Mouse (Mus musculus): ENCODE results near the gene Ybx2.

The Ybx2 gene

GRCm38 (mm10) chr11:69935137-69935879 is at the start of gene Ybx2:
TSS of gene Ybx2 (plus strand) at chr11:69935796.
- DNase-seq (ENCODE audit: low spot score in 2 of 2): peak; percentile 75 to 90

GRCm38 (mm10) chr11:69886907-69887635 is 48.5 kb upstream of the Ybx2 start:
- DNase-seq (ENCODE audit: low spot score in 2 of 2): no peak

DNA sequence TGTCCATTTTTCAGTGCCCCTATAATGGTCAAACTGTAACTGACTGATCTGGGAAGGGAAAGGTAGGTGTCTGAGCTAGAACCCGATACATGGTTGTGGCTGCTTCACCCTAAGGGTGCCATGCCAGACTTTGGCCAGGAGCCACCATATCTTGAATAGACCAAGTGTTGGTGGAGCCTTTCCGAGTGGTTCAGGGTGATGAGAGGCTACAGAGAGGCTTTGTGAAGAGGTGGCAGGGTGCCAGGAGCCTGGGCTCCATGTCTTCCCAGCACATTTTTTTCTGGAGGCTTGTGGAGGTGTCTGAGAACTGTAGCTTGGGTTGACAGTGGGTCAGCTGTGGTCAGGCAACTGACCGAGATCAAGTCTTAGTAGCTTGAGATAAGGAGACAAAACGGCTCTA is 44.1 kb upstream of the Ybx2 start:
- no peak for DNase-seq (ENCODE audit: low spot score in 2 of 2)

- DNase-seq (ENCODE audit: low spot score in 2 of 2): no peak
These were observed 40.9 kb upstream of the Ybx2 start for GRCm38 (mm10) chr11:69894671-69895070.

DNA sequence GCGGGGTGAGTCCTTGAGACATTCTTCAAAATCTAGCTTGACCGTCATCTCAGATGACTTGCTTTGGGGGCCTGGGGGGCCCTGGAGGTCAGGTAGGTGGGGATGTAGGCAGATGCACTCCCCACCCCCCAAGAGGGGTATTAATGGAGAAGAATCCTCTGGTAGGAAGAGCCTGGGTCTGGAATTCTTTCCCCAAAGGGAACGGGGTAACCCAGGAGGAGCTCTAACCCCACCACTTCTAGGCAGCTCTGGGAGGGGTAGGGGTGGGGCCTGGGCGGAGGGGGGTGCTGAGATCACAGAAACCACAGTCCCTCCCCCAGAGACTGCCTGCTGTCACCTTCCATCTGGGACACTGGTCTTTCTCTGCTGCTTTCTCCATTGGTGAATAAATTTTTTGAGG is 40.3 kb upstream of the Ybx2 start, which contains the start of gene Acap1:
Acap1 (minus strand) TSS at position 249 of the 400 bp plus-strand sequence.
- DNase-seq (ENCODE audit: low spot score in 2 of 2): no peak

DNA sequence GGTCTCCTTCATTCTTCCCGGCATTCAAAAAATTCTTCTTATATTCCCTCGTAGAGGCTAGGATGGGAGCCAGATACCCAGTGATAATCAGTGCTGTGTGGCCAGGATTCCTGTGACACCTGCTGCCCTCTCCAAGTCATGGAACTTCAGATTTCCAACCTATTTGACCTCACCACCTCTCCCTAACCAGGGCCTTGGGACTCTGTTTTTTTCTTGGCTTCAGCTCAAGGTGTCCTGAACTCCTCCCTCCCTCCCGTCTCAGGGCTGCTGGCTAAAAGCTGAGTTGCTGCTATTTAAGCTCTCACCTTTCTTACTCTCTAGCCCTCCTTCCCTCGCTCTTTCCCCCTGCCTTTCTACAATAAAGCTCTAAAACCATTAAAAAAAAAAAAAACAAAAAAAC is 35.7 kb upstream of the Ybx2 start:
- no peak for DNase-seq (ENCODE audit: low spot score in 2 of 2)

DNA sequence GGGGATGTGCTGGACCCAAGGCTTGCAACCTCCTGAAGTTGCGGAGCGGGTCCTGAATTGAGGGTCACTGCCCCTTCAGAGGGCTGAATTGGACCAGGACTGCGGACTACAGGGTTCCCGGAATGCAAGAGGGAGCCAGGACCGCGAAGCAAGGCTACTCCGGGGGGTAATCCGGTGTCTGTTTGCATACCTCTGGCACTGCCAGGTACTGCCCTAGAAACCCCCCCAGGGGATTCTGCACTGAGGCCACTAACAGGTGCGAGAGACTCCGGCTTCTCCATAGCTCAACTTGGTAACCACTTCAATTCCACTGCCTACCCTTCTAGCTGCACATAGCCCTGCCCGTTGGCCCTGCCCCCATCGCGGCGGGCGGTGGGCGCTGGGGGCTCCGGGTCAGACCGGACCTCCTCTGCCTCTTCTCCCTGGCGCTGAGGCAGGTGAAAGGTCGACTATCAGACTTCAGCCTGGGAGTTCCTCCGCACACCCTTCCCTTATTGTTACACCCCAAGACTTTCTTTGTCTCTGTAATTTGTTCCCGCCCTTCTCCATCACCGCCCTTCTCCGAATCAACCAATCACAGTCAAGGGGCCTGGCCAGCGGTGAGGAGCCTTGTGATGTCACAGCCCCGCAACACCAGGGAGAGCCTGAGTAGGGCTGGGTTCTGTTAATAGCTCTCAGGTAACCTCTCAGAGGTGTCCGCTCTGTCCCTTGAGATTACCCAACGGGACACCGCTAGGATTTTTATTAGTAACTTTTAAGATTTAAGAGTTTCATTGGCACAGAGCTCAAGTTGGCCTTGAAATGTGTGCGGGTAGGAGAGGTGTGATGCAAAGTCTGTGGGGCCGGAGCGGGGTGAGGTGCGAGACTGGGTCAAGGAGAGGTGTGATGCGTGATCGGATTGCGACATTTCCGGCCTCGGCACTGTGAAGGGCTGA is 34.9 kb upstream of the Ybx2 start, which contains the start of the genes 2810408A11Rik and Neurl4:
2810408A11Rik (minus strand) TSS at position 517 of the 935 bp plus-strand sequence.
Neurl4 (plus strand) TSS at position 602 of the 935 bp plus-strand sequence.
- peak; percentile 47 to 78 for DNase-seq (ENCODE audit: low spot score in 2 of 2)

DNA sequence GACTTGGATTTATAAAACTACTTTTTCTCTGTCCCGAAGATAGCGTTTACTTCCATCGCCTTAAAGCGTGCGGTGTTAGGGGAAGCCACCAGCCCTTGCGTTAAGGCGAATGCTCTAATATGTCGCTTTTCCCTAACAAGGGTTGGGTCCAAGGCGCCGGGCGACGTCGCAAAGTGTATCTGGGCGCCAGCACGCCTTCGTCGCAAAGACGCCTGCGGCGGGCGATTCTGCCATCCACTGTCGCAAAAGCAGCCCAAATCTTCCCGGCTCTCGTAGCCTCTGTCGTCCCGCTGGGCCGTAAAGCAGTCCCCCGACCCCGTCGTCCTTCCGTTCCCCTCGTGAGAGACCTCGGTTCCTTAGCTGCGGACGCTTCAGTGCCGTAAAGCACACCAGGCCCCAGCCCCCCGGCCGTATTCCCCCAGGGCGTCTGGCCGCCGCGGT is 34.2 kb upstream of the Ybx2 start:
- DNase-seq (ENCODE audit: low spot score in 2 of 2): peak; percentile 81 to 93

- DNase-seq (ENCODE audit: low spot score in 2 of 2): no peak
These were observed 33.6 kb upstream of the Ybx2 start for GRCm38 (mm10) chr11:69901993-69902392.

DNA sequence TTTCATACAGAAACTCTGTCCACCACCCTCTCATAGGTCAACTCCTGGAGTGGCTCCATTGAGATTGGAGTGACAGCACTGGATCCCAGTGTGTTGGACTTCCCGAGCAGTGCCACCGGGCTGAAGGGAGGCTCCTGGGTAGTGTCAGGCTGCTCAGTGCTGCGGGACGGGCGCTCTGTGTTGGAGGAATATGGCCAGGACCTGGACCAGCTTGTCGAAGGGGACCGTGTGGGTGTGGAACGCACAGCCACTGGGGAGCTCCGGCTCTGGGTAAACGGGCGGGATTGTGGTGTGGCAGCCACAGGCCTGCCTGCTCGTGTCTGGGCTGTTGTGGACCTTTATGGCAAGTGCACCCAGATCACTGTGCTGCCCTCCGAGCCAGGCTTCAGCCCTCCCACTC is 32.6 kb upstream of the Ybx2 start:
- DNase-seq (ENCODE audit: low spot score in 2 of 2): no peak

DNA sequence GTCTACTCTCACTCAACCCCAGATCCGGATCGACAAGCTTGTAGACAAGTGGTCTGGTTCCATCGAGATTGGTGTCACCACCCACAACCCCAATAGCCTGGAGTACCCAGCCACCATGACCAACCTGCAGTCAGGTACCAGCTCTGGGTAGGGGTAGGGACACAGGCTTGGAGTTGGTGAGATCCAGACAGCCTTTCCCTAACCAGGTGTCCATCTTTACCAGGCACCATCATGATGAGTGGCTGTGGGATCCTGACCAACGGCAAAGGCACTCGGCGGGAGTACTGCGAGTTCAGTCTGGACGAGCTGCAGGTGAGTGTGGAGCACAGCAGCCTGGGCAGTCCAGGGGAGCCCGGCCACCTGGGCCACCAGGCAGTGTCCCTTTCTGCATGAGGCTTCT is 31.3 kb upstream of the Ybx2 start:
- DNase-seq (ENCODE audit: low spot score in 2 of 2): no peak

DNA sequence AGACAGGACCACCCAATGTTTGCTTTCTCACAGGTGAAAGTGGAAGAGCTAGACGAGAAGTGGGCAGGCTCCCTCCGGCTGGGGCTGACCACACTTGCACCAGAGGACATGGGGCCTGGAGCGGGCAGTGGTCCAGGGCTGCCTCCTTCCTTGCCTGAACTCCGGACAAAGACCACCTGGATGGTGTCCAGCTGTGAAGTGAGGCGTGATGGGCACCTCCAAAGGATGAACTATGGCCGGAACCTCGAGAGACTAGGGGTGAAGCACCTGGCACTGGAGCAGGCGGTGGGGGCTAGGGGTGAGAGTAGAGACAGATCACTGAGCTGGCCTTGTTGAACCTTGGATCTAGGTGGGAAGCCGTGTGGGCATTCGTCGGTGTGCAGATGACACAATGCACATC is 27.0 kb upstream of the Ybx2 start:
- no peak for DNase-seq (ENCODE audit: low spot score in 2 of 2)

- no peak for DNase-seq (ENCODE audit: low spot score in 2 of 2)
These were observed 26.4 kb upstream of the Ybx2 start for GRCm38 (mm10) chr11:69909174-69909573.

DNA sequence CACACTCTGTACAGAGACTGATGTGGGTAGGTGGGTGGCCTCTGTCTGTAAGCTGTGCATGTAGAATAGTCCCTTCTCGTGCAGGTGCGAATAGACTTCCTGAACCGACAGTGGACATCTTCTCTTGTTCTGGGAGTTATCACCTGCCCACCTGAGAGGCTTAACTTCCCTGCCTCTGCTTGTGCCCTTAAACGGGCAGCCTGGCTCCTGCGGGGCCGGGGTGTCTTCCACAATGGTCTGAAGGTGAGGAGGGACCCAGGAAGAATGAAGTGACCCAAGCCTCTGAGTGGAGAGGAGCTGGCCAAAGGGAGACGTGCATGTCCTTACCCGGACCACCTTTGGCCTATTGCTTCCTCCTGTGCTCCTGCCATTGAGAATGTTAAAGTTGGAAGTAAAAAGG is 25.4 kb upstream of the Ybx2 start:
- DNase-seq (ENCODE audit: low spot score in 2 of 2): no peak

GRCm38 (mm10) chr11:69910781-69911560 is 24.6 kb upstream of the Ybx2 start:
- no peak for DNase-seq (ENCODE audit: low spot score in 2 of 2)

GRCm38 (mm10) chr11:69911701-69912100 is 23.9 kb upstream of the Ybx2 start:
- no peak for DNase-seq (ENCODE audit: low spot score in 2 of 2)

DNA sequence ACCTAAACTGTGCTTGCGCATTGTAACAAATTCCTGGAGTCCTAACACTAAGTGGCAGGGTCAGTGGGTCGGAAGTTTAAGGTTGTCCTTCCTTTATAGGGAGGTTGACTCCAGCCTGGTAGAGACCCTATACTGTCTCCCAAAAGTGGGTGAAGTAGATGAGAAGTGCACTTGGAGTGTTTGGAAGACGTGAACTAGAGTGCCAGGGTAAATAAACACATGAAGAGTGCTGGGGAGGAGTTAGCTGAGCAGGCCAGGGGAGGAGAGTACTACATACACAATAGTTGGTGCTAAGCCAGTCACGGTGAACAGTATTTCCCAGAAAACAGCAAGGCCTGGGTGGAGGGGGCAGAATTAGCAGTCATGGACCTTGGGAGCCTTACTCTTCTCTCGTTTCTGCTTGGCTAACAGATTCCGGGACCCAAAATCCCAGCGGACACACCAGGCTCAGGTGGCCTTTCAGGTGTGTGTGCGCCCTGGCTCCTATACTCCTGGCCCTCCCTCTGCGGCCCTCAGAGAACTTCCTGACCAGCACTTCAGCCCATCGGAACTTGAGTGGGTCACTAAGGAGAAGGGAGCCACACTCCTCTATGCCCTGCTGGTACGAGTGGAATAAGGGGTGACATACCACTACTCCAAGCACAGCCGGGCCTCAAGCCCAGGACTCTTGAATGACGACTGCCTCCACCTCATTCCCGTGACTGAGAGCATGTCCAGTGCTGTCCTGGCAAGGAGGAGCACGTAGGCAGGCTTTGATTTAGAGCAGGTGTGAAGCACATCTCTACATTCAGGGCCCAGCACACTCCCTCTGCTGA is 22.7 kb upstream of the Ybx2 start:
- DNase-seq (ENCODE audit: low spot score in 2 of 2): no peak

DNA sequence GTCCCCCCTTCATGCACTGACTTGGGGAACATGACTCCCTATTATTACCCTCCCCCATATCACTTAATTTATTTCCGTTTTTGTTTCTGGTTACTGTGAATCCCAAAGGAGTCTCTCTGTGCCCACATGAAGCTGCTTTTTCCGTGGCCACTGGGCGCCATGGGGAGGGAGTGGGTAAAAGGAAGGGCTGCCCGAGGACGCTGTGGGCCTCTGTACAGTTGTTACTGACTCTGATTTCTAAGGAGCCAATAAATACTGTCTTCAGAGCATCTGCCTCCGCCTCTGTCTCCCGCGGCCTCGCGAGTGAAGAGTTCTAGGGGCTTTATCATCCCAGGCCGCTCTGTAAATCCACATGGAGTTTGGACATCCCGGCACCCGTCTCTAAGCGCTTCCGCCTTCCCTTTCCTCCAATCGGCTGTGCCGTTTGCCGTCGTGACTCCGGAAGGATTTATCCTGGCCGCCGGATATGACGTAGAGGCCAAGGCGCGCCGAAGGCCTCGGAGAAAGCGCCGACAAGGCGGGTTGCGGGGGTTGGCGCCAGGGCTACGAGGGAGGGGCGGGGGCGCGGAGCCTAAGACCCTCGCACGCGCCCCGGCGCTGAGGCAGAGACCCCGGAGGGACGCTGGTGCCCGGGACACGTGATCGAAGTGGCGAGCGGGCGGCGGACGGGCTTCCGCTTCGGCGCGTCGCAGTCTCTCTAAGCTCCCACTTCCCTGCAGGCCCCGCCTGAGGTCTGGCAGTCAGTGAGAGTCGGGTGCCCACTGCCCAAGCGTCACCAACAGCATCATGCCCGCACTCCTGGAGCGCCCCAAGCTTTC is 21.8 kb upstream of the Ybx2 start, which contains the start of gene Gps2:
Gps2 (plus strand) TSS at position 335 of the 818 bp plus-strand sequence.
- peak; percentile 80 to 92 for DNase-seq (ENCODE audit: low spot score in 2 of 2)

- DNase-seq (ENCODE audit: low spot score in 2 of 2): no peak
These were observed 21.2 kb upstream of the Ybx2 start for GRCm38 (mm10) chr11:69914372-69914764.
